Mouse (Mus musculus) mature B cell (primary cell): ENCODE measurements around the gene Crlf2.

Experiments
- in situ Hi-C: fragments of 300-500 bp; cut with MboI; formaldehyde crosslinking; loops from 2 replicates; pipeline ENCODE4 v1.14.3; 2019

The Crlf2 gene

GRCm38 (mm10) chr5:109558404-109559160 lies at the start of gene Crlf2:
Crlf2 (minus strand) TSS chr5:109558993.
- in situ Hi-C loops: loop anchor here (10.0 kb wide), 1 partner anchor 546 kb away; the partner anchor contains the start of gene Gtpbp6

- in situ Hi-C loops: no loop called here
These were observed 43.8 kb upstream of the Crlf2 start for GRCm38 (mm10) chr5:109602585-109602984.

- in situ Hi-C loops: no loop called here
These were observed 42.3 kb upstream of the Crlf2 start for GRCm38 (mm10) chr5:109601080-109601479.

GRCm38 (mm10) chr5:109598876-109599275 lies 40.1 kb upstream of the Crlf2 start:
- in situ Hi-C loops: no loop called here

GRCm38 (mm10) chr5:109596647-109597046 lies 37.9 kb upstream of the Crlf2 start:
- in situ Hi-C loops: no loop called here

- in situ Hi-C loops: no loop called here
These were observed 4.0 kb upstream of the Crlf2 start for GRCm38 (mm10) chr5:109562829-109563228.

- in situ Hi-C loops: loop anchor here (10.0 kb wide), 1 partner anchor 546 kb away; the partner anchor contains the start of gene Gtpbp6
These were observed 398 bp upstream of the Crlf2 start for GRCm38 (mm10) chr5:109559191-109559590.

GRCm38 (mm10) chr5:109558123-109558403 lies 730 bp downstream of the Crlf2 start:
- in situ Hi-C loops: loop anchor here (10.0 kb wide), 1 partner anchor 547 kb away; the partner anchor contains the start of gene Gtpbp6

- in situ Hi-C loops: loop anchor here (10.0 kb wide), 1 partner anchor 547 kb away; the partner anchor contains the start of gene Gtpbp6
These were observed 1.3 kb downstream of the Crlf2 start for GRCm38 (mm10) chr5:109557321-109558122.

GRCm38 (mm10) chr5:109556591-109557320 lies 2.0 kb downstream of the Crlf2 start:
- in situ Hi-C loops: loop anchor here (10.0 kb wide), 1 partner anchor 548 kb away; the partner anchor contains the start of gene Gtpbp6

GRCm38 (mm10) chr5:109555676-109556571 lies 2.9 kb downstream of the Crlf2 start:
- in situ Hi-C loops: loop anchor here (10.0 kb wide), 1 partner anchor 549 kb away; the partner anchor contains the start of gene Gtpbp6

- in situ Hi-C loops: loop anchor here (10.0 kb wide), 1 partner anchor 550 kb away; the partner anchor contains the start of gene Gtpbp6
These were observed 3.5 kb downstream of the Crlf2 start for GRCm38 (mm10) chr5:109555236-109555675.

GRCm38 (mm10) chr5:109554091-109555050 lies 4.4 kb downstream of the Crlf2 start:
- in situ Hi-C loops: loop anchor here (10.0 kb wide), 1 partner anchor 550 kb away; the partner anchor contains the start of gene Gtpbp6

GRCm38 (mm10) chr5:109553160-109553930 lies 5.4 kb downstream of the Crlf2 start:
- in situ Hi-C loops: loop anchor here (10.0 kb wide), 1 partner anchor 551 kb away; the partner anchor contains the start of gene Gtpbp6

- in situ Hi-C loops: loop anchor here (10.0 kb wide), 1 partner anchor 552 kb away; the partner anchor contains the start of gene Gtpbp6
These were observed 6.3 kb downstream of the Crlf2 start for GRCm38 (mm10) chr5:109552541-109552940.

GRCm38 (mm10) chr5:109552116-109552515 lies 6.7 kb downstream of the Crlf2 start:
- in situ Hi-C loops: loop anchor here (10.0 kb wide), 1 partner anchor 553 kb away; the partner anchor contains the start of gene Gtpbp6

GRCm38 (mm10) chr5:109551041-109551765 lies 7.6 kb downstream of the Crlf2 start:
- in situ Hi-C loops: loop anchor here (10.0 kb wide), 1 partner anchor 554 kb away; the partner anchor contains the start of gene Gtpbp6
